Mouse (Mus musculus): ENCODE data around the gene Lrrc27.

GRCm38 (mm10) chr7:139191619-139192018 is 21.2 kb upstream of the Lrrc27 start:
- no peak for TF ChIP-seq MAX (IDR thresholded peaks at IDR 0.05)
- TF ChIP-seq CTCF (IDR thresholded peaks at IDR 0.05; ENCODE audit: control insufficient read depth, insufficient read depth, insufficient read length) = no peak
- no peak for TF ChIP-seq USF1 (IDR thresholded peaks at IDR 0.05; ENCODE audit: low read depth)
- TF ChIP-seq MYOG (IDR thresholded peaks at IDR 0.05; ENCODE audit: control insufficient read depth, extremely low read depth, insufficient read length) = no peak
- TF ChIP-seq CEBPB (IDR thresholded peaks at IDR 0.05; ENCODE audit: low read depth) = no peak
- no peak for TF ChIP-seq MYOD1 (IDR thresholded peaks at IDR 0.05; ENCODE audit: control insufficient read depth, insufficient read length, low read depth)
- TF ChIP-seq FOSL1 (IDR thresholded peaks at IDR 0.05; ENCODE audit: insufficient read depth, low read length, poor library complexity, severe bottlenecking) = no peak
